Mouse (Mus musculus) embryonic facial prominence, embryonic 12.5 days (tissue): ENCODE results near the gene Megf6. TPM values are rescaled to one million over a fixed set of nuclear protein-coding genes. Genes with fewer than 3 reads are reported as not detected.

Source experiments
- ATAC-seq: fragments of 200-750 bp; cut with Nextera tagmentation; 2 replicates; pipeline ENCODE4 v1.8.0; 2017; ENCODE audit not compliant: insufficient number of reproducible peaks, insufficient read depth, low FRiP score, low TSS enrichment
- H3K27ac ChIP-seq: fragments of 300-500 bp; sonication (generic); 2 replicates; pipeline ENCODE4 v1.5.1; 2016; ENCODE audit warnings: mild to moderate bottlenecking
- H3K27me3 ChIP-seq: fragments of 300-500 bp; sonication (generic); 2 replicates; pipeline ENCODE4 v1.6.1; 2016; ENCODE audit warnings: mild to moderate bottlenecking, moderate library complexity
- H3K36me3 ChIP-seq: fragments of 300-500 bp; sonication (generic); 2 replicates; pipeline ENCODE4 v1.6.1; 2016; ENCODE audit warnings: mild to moderate bottlenecking
- H3K4me1 ChIP-seq: fragments of 300-500 bp; sonication (generic); 2 replicates; pipeline ENCODE4 v1.6.1; 2016
- H3K4me2 ChIP-seq: fragments of 300-500 bp; sonication (generic); replicated peaks from 2 replicates; pipeline ENCODE4 v1.6.1; 2016; ENCODE audit warnings: mild to moderate bottlenecking, moderate library complexity
- H3K4me3 ChIP-seq: fragments of 300-500 bp; sonication (generic); 2 replicates; pipeline ENCODE4 v1.5.1; 2016; ENCODE audit warnings: mild to moderate bottlenecking
- H3K9ac ChIP-seq: fragments of 300-500 bp; sonication (generic); 2 replicates; pipeline ENCODE4 v1.6.1; 2016; ENCODE audit warnings: mild to moderate bottlenecking, moderate library complexity
- H3K9me3 ChIP-seq: fragments of 300-500 bp; sonication (generic); 2 replicates; pipeline ENCODE4 v1.6.1; 2016; ENCODE audit warnings: mild to moderate bottlenecking, moderate library complexity
- WGBS: fragments of 180-500 bp; shearing (Covaris S2); methylation state at CpG from one replicate; pipeline ENCODE4 v1.1.7; 2016; 5-methylcytosine and 5-hydroxymethylcytosine counted together
- polyA plus RNA-seq: library from polyadenylated mRNA; unstranded; fragments of >200 nt; fragmentation: Nextera tagmentation; extraction: Ambion mirVana; gene quantifications from 2 replicates; pipeline ENCODE4 v1.2.1, GENCODE M21; 2016

The Megf6 gene
- polyA plus RNA-seq, 1 experiment from 2014 or later = 60.5 TPM

GRCm38 (mm10) chr4:154188948-154189347, 18.4 kb downstream of the Megf6 start:
- Histone ChIP-seq H3K4me3 (no peak overlapping the region), H3K27me3 (no peaks in the 10 kb centered on the region), H3K36me3 (peaks cover 7% of the 10 kb centered on the region; the same call in 1 of the 2 replicates), H3K4me2 (no peak overlapping the region), H3K4me1 (peaks cover 8% of the 10 kb centered on the region; the same call in 1 of the 2 replicates), H3K9me3 (no peaks in the 10 kb centered on the region), H3K9ac (no peak overlapping the region), H3K27ac (0 out of 2 replicates have a peak overlapping the region, but pooled peaks have one; percentile 27)
- 70% methylated on average over 8 of the region's 8 CpGs for WGBS
- ATAC-seq = no peak

GRCm38 (mm10) chr4:154197961-154198360, 27.4 kb downstream of the Megf6 start:
- Histone ChIP-seq H3K27ac (peak overlapping the region; percentile 91; the same call in 1 of the 2 replicates), H3K9ac (no peak overlapping the region), H3K4me2 (no peak overlapping the region), H3K9me3 (no peaks in the 10 kb centered on the region), H3K4me1 (peaks cover 24% of the 10 kb centered on the region), H3K27me3 (no peaks in the 10 kb centered on the region), H3K36me3 (peaks cover 7% of the 10 kb centered on the region; the same call in 1 of the 2 replicates), H3K4me3 (no peak overlapping the region)
- 0 out of 2 replicates have a peak, but pooled peaks have one; percentile 17 for ATAC-seq
- WGBS = 26% methylated on average over 6 of the region's 6 CpGs

- no peak overlapping the region for H3K4me2 ChIP-seq
- WGBS = 16% methylated on average over 7 of the region's 7 CpGs
- peak; percentile 29; the same call in 1 of the 2 replicates for ATAC-seq
- H3K27ac ChIP-seq = peak overlapping the region; percentile 91
- H3K4me1 ChIP-seq = peaks cover 24% of the 10 kb centered on the region
- H3K4me3 ChIP-seq = no peak overlapping the region
- no peaks in the 10 kb centered on the region for H3K27me3 ChIP-seq
- H3K9ac ChIP-seq = 0 out of 2 replicates have a peak overlapping the region, but pooled peaks have one; percentile 31
- H3K9me3 ChIP-seq = no peaks in the 10 kb centered on the region
- H3K36me3 ChIP-seq = peaks cover 7% of the 10 kb centered on the region; the same call in 1 of the 2 replicates
These were observed 27.9 kb downstream of the Megf6 start for GRCm38 (mm10) chr4:154198377-154198961.

- no peak for ATAC-seq
- Histone ChIP-seq H3K27me3 (no peaks in the 10 kb centered on the region), H3K4me2 (no peak overlapping the region), H3K36me3 (no peaks in the 10 kb centered on the region), H3K4me1 (peaks cover 24% of the 10 kb centered on the region), H3K9me3 (no peaks in the 10 kb centered on the region), H3K4me3 (no peak overlapping the region), H3K9ac (no peak overlapping the region), H3K27ac (no peak overlapping the region)
- WGBS = 60% methylated on average over 5 of the region's 5 CpGs
These were observed 31.0 kb downstream of the Megf6 start for GRCm38 (mm10) chr4:154201511-154201910.

GRCm38 (mm10) chr4:154204532-154204931, 34.0 kb downstream of the Megf6 start:
- WGBS = 69% methylated on average over 7 of the region's 7 CpGs
- Histone ChIP-seq H3K4me1 (peaks cover 11% of the 10 kb centered on the region; the same call in 1 of the 2 replicates), H3K27ac (no peak overlapping the region), H3K4me3 (no peak overlapping the region), H3K9ac (no peak overlapping the region), H3K36me3 (no peaks in the 10 kb centered on the region), H3K9me3 (no peaks in the 10 kb centered on the region), H3K27me3 (no peaks in the 10 kb centered on the region), H3K4me2 (no peak overlapping the region)
- no peak for ATAC-seq

GRCm38 (mm10) chr4:154205392-154205791, 34.9 kb downstream of the Megf6 start:
- Histone ChIP-seq H3K4me2 (no peak overlapping the region), H3K4me1 (peaks cover 17% of the 10 kb centered on the region), H3K9ac (no peak overlapping the region), H3K27ac (no peak overlapping the region), H3K4me3 (no peak overlapping the region), H3K27me3 (no peaks in the 10 kb centered on the region), H3K9me3 (no peaks in the 10 kb centered on the region), H3K36me3 (no peaks in the 10 kb centered on the region)
- ATAC-seq = no peak
- WGBS = 77% methylated on average over 5 of the region's 5 CpGs

- no peak overlapping the region for H3K4me2 ChIP-seq
- H3K9me3 ChIP-seq = no peaks in the 10 kb centered on the region
- no peaks in the 10 kb centered on the region for H3K27me3 ChIP-seq
- no peak for ATAC-seq
- 10% methylated on average over 5 of the region's 5 CpGs for WGBS
- no peak overlapping the region for H3K4me3 ChIP-seq
- no peaks in the 10 kb centered on the region; the same call in 1 of the 2 replicates for H3K36me3 ChIP-seq
- H3K4me1 ChIP-seq = peaks cover 22% of the 10 kb centered on the region
- no peak overlapping the region for H3K27ac ChIP-seq
- 0 out of 2 replicates have a peak overlapping the region, but pooled peaks have one; percentile 15 for H3K9ac ChIP-seq
These were observed 36.7 kb downstream of the Megf6 start for GRCm38 (mm10) chr4:154207261-154207660.

GRCm38 (mm10) chr4:154209054-154209453, 38.5 kb downstream of the Megf6 start:
- no peaks in the 10 kb centered on the region; the same call in 1 of the 2 replicates for H3K36me3 ChIP-seq
- no peaks in the 10 kb centered on the region for H3K27me3 ChIP-seq
- no peak overlapping the region for H3K9ac ChIP-seq
- H3K4me2 ChIP-seq = no peak overlapping the region
- WGBS = 80% methylated on average over 6 of the region's 6 CpGs
- peaks cover 35% of the 10 kb centered on the region for H3K4me1 ChIP-seq
- no peak overlapping the region for H3K27ac ChIP-seq
- no peaks in the 10 kb centered on the region for H3K9me3 ChIP-seq
- no peak for ATAC-seq
- no peak overlapping the region for H3K4me3 ChIP-seq

- peaks cover 39% of the 10 kb centered on the region for H3K4me1 ChIP-seq
- H3K27me3 ChIP-seq = no peaks in the 10 kb centered on the region
- H3K36me3 ChIP-seq = no peaks in the 10 kb centered on the region; the same call in 1 of the 2 replicates
- H3K27ac ChIP-seq = no peak overlapping the region; the same call in 1 of the 2 replicates
- no peaks in the 10 kb centered on the region for H3K9me3 ChIP-seq
- H3K4me3 ChIP-seq = no peak overlapping the region
- 13% methylated on average over 3 of the region's 3 CpGs for WGBS
- peak overlapping the region; percentile 16; the same call in 1 of the 2 replicates for H3K9ac ChIP-seq
- H3K4me2 ChIP-seq = no peak overlapping the region
- ATAC-seq = no peak
These were observed 39.3 kb downstream of the Megf6 start for GRCm38 (mm10) chr4:154209825-154210224.

GRCm38 (mm10) chr4:154211459-154211858, 40.9 kb downstream of the Megf6 start:
- no peaks in the 10 kb centered on the region; the same call in 1 of the 2 replicates for H3K36me3 ChIP-seq
- WGBS = 71% methylated on average over 13 of the region's 13 CpGs
- H3K27ac ChIP-seq = peak overlapping the region; percentile 7; the same call in 1 of the 2 replicates

GRCm38 (mm10) chr4:154213586-154213985, 43.1 kb downstream of the Megf6 start:
- no peaks in the 10 kb centered on the region; the same call in 1 of the 2 replicates for H3K36me3 ChIP-seq
- H3K4me3 ChIP-seq = no peak overlapping the region
- no peaks in the 10 kb centered on the region for H3K9me3 ChIP-seq
- peaks cover 48% of the 10 kb centered on the region for H3K4me1 ChIP-seq
- ATAC-seq = no peak
- H3K4me2 ChIP-seq = no peak overlapping the region
- H3K27me3 ChIP-seq = no peaks in the 10 kb centered on the region
- 0 out of 2 replicates have a peak overlapping the region, but pooled peaks have one; percentile 25 for H3K27ac ChIP-seq
- 63% methylated on average over 7 of the region's 7 CpGs for WGBS
- 0 out of 2 replicates have a peak overlapping the region, but pooled peaks have one; percentile 15 for H3K9ac ChIP-seq

More at GRCm38 (mm10) chr4:154211459-154211858, 40.9 kb downstream of the Megf6 start:
- no peak for ATAC-seq
- Histone ChIP-seq H3K4me3 (no peak overlapping the region), H3K27me3 (no peaks in the 10 kb centered on the region), H3K9me3 (no peaks in the 10 kb centered on the region), H3K4me2 (no peak overlapping the region), H3K4me1 (peaks cover 39% of the 10 kb centered on the region), H3K9ac (peak overlapping the region; percentile 4; the same call in 1 of the 2 replicates)

GRCm38 (mm10) chr4:154214075-154214474, 43.5 kb downstream of the Megf6 start:
- Histone ChIP-seq H3K4me3 (no peak overlapping the region), H3K4me2 (no peak overlapping the region), H3K36me3 (no peaks in the 10 kb centered on the region; the same call in 1 of the 2 replicates), H3K4me1 (peaks cover 44% of the 10 kb centered on the region), H3K27me3 (no peaks in the 10 kb centered on the region), H3K9ac (no peak overlapping the region), H3K9me3 (no peaks in the 10 kb centered on the region), H3K27ac (peak overlapping the region; percentile 25; the same call in 1 of the 2 replicates)
- ATAC-seq = no peak
- WGBS = 9% methylated on average over 5 of the region's 5 CpGs
